Mouse (Mus musculus): Measurements from ENCODE around the gene Lpar2. TPM values are rescaled to one million over a fixed set of nuclear protein-coding genes. Genes with fewer than 3 reads are reported as not detected.

The Lpar2 gene
- polyA plus RNA-seq, 1 experiment from 2014 or later = 0.88 TPM

- Histone ChIP-seq H3K27me3 (ENCODE audit: poor library complexity, severe bottlenecking) (no peaks in the 10 kb centered on the region), H3K36me3 (replicated peaks) (peaks cover 76% of the 10 kb centered on the region), H3K4me3 (peak overlapping the region; percentile 55; the same call in 1 of the 2 replicates), H3K27ac (no peak overlapping the region), H3K9me3 (no peaks in the 10 kb centered on the region), H3K4me1 (peaks cover 18% of the 10 kb centered on the region)
- WGBS = 69% methylated on average over 3 of the region's 3 CpGs
- DNase-seq (ENCODE audit: extremely low spot score, low spot score) = no peak
Measured at GRCm38 (mm10) chr8:69809820-69810219, 12.4 kb upstream of the Lpar2 start.

GRCm38 (mm10) chr8:69814881-69815280 lies 7.3 kb upstream of the Lpar2 start:
- Histone ChIP-seq H3K36me3 (replicated peaks) (peaks cover 75% of the 10 kb centered on the region), H3K4me3 (no peak overlapping the region), H3K9me3 (no peaks in the 10 kb centered on the region), H3K27me3 (ENCODE audit: poor library complexity, severe bottlenecking) (no peaks in the 10 kb centered on the region), H3K27ac (no peak overlapping the region), H3K4me1 (peaks cover 9% of the 10 kb centered on the region; the same call in 1 of the 2 replicates)
- whole genome bisulfite sequencing = 81% methylated on average over 2 of the region's 2 CpGs
- DNase-seq (ENCODE audit: extremely low spot score, low spot score) = no peak

GRCm38 (mm10) chr8:69815396-69815795 lies 6.8 kb upstream of the Lpar2 start:
- Histone ChIP-seq H3K27me3 (ENCODE audit: poor library complexity, severe bottlenecking) (peaks cover 4% of the 10 kb centered on the region), H3K4me3 (no peak overlapping the region), H3K4me1 (peaks cover 9% of the 10 kb centered on the region; the same call in 1 of the 2 replicates), H3K27ac (no peak overlapping the region), H3K36me3 (replicated peaks) (peaks cover 76% of the 10 kb centered on the region), H3K9me3 (no peaks in the 10 kb centered on the region)
- 97% methylated on average over 4 of the region's 4 CpGs for WGBS
- DNase-seq (ENCODE audit: extremely low spot score, low spot score) = no peak

GRCm38 (mm10) chr8:69820466-69820865 lies 1.8 kb upstream of the Lpar2 start:
- Histone ChIP-seq H3K27ac (no peak overlapping the region), H3K9me3 (no peaks in the 10 kb centered on the region), H3K27me3 (ENCODE audit: poor library complexity, severe bottlenecking) (peaks cover 26% of the 10 kb centered on the region), H3K4me1 (peaks cover 52% of the 10 kb centered on the region), H3K36me3 (replicated peaks) (peaks cover 61% of the 10 kb centered on the region), H3K4me3 (no peak overlapping the region)
- WGBS = 86% methylated on average over 9 of the region's 9 CpGs
- DNase-seq (ENCODE audit: extremely low spot score, low spot score) = no peak

- H3K27ac ChIP-seq = peak overlapping the region; percentile 86
- H3K4me1 ChIP-seq = peaks cover 45% of the 10 kb centered on the region
- H3K27me3 ChIP-seq (ENCODE audit: poor library complexity, severe bottlenecking) = peaks cover 26% of the 10 kb centered on the region
- H3K9me3 ChIP-seq = no peaks in the 10 kb centered on the region
- WGBS = 0% methylated on average over 15 of the region's 22 CpGs
- peaks cover 62% of the 10 kb centered on the region for H3K36me3 ChIP-seq (replicated peaks)
- peak overlapping the region; percentile 58 for H3K4me3 ChIP-seq
- peak; percentile 84 for DNase-seq (ENCODE audit: extremely low spot score, low spot score)
Measured at GRCm38 (mm10) chr8:69821971-69822385, 251 bp upstream of the Lpar2 start.

GRCm38 (mm10) chr8:69826371-69826770 lies 4.1 kb downstream of the Lpar2 start:
- DNase-seq (ENCODE audit: extremely low spot score, low spot score) = no peak
- Histone ChIP-seq H3K27me3 (ENCODE audit: poor library complexity, severe bottlenecking) (peaks cover 12% of the 10 kb centered on the region; the same call in 1 of the 2 replicates), H3K4me3 (no peak overlapping the region), H3K27ac (0 out of 2 replicates have a peak overlapping the region, but pooled peaks have one; percentile 5), H3K9me3 (no peaks in the 10 kb centered on the region), H3K4me1 (peaks cover 45% of the 10 kb centered on the region), H3K36me3 (replicated peaks) (peaks cover 70% of the 10 kb centered on the region)
- 96% methylated on average over 12 of the region's 12 CpGs for WGBS

- Histone ChIP-seq H3K36me3 (replicated peaks) (peaks cover 47% of the 10 kb centered on the region), H3K27me3 (ENCODE audit: poor library complexity, severe bottlenecking) (no peaks in the 10 kb centered on the region), H3K4me1 (peaks cover 32% of the 10 kb centered on the region), H3K9me3 (no peaks in the 10 kb centered on the region), H3K27ac (peak within 1 kb of the TSS; percentile 91), H3K4me3 (peak within 1 kb of the TSS; percentile 77)
- peak; percentile 96 for DNase-seq (ENCODE audit: extremely low spot score, low spot score)
- WGBS = under 1% methylated on average over 38 of the region's 38 CpGs
Measured at GRCm38 (mm10) chr8:69832298-69832853, 10.1 kb downstream of the Lpar2 start, which contains the start of gene Pbx4. Gene Pbx4 (plus strand): TSS chr8:69832491.

GRCm38 (mm10) chr8:69837057-69837682 lies 14.9 kb downstream of the Lpar2 start:
- Histone ChIP-seq H3K9me3 (no peaks in the 10 kb centered on the region), H3K27ac (no peak overlapping the region), H3K27me3 (ENCODE audit: poor library complexity, severe bottlenecking) (no peaks in the 10 kb centered on the region), H3K4me3 (no peak overlapping the region), H3K36me3 (replicated peaks) (peaks cover 55% of the 10 kb centered on the region), H3K4me1 (peaks cover 22% of the 10 kb centered on the region)
- WGBS = 80% methylated on average over 8 of the region's 8 CpGs
- DNase-seq (ENCODE audit: extremely low spot score, low spot score) = no peak

- no peak overlapping the region for H3K27ac ChIP-seq
- H3K27me3 ChIP-seq (ENCODE audit: poor library complexity, severe bottlenecking) = no peaks in the 10 kb centered on the region
- no peak for DNase-seq (ENCODE audit: extremely low spot score, low spot score)
- WGBS = 83% methylated on average over 3 of the region's 3 CpGs
- no peak overlapping the region for H3K4me3 ChIP-seq
- H3K4me1 ChIP-seq = no peaks in the 10 kb centered on the region
- peaks cover 32% of the 10 kb centered on the region for H3K36me3 ChIP-seq (replicated peaks)
- no peaks in the 10 kb centered on the region; the same call in 1 of the 2 replicates for H3K9me3 ChIP-seq
Measured at GRCm38 (mm10) chr8:69847167-69848065, 25.2 kb downstream of the Lpar2 start.

- DNase-seq (ENCODE audit: extremely low spot score, low spot score) = no peak
- Histone ChIP-seq H3K36me3 (replicated peaks) (peaks cover 39% of the 10 kb centered on the region), H3K27me3 (ENCODE audit: poor library complexity, severe bottlenecking) (no peaks in the 10 kb centered on the region), H3K27ac (no peak overlapping the region), H3K4me1 (no peaks in the 10 kb centered on the region), H3K4me3 (no peak overlapping the region), H3K9me3 (no peaks in the 10 kb centered on the region; the same call in 1 of the 2 replicates)
- 92% methylated on average over 8 of the region's 8 CpGs for WGBS
Measured at GRCm38 (mm10) chr8:69848951-69849350, 26.7 kb downstream of the Lpar2 start.

GRCm38 (mm10) chr8:69849899-69850298 lies 27.7 kb downstream of the Lpar2 start:
- Histone ChIP-seq H3K36me3 (replicated peaks) (peaks cover 40% of the 10 kb centered on the region), H3K4me3 (no peak overlapping the region), H3K9me3 (no peaks in the 10 kb centered on the region; the same call in 1 of the 2 replicates), H3K27ac (no peak overlapping the region), H3K27me3 (ENCODE audit: poor library complexity, severe bottlenecking) (no peaks in the 10 kb centered on the region), H3K4me1 (no peaks in the 10 kb centered on the region)
- 43% methylated on average over 3 of the region's 3 CpGs for WGBS
- DNase-seq (ENCODE audit: extremely low spot score, low spot score) = no peak

- DNase-seq (ENCODE audit: extremely low spot score, low spot score) = no peak
- Histone ChIP-seq H3K27me3 (ENCODE audit: poor library complexity, severe bottlenecking) (no peaks in the 10 kb centered on the region), H3K36me3 (replicated peaks) (peaks cover 40% of the 10 kb centered on the region), H3K9me3 (no peaks in the 10 kb centered on the region; the same call in 1 of the 2 replicates), H3K27ac (no peak overlapping the region), H3K4me3 (no peak overlapping the region), H3K4me1 (no peaks in the 10 kb centered on the region)
- WGBS = 85% methylated on average over 7 of the region's 7 CpGs
Measured at GRCm38 (mm10) chr8:69850926-69851506, 28.8 kb downstream of the Lpar2 start.

All from forebrain, embryonic 10.5 days (tissue).